Mouse (Mus musculus) E14TG2a.4 (cell line): ENCODE data around the gene Pex1.

ENCODE experiments used
- H3K27me3 ChIP-seq: 2 replicates; pipeline ENCODE4 v1.6.1; 2014; ENCODE audit warnings: low read length, control low read depth; ENCODE audit not compliant: insufficient read depth
- H3K36me3 ChIP-seq: 2 replicates; pipeline ENCODE4 v1.6.1; 2014; ENCODE audit warnings: low read length, control low read depth; ENCODE audit not compliant: insufficient read depth
- H3K4me1 ChIP-seq: replicated peaks from 2 replicates; pipeline ENCODE4 v1.6.1; 2014; ENCODE audit warnings: low read depth, low read length, control low read depth
- H3K4me3 ChIP-seq: replicated peaks from 2 replicates; pipeline ENCODE4 v1.5.1; 2014; ENCODE audit warnings: mild to moderate bottlenecking, low read length
- H3K9me3 ChIP-seq: 2 replicates; pipeline ENCODE4 v1.6.1; 2014; ENCODE audit warnings: low read length, control low read depth
- CTCF ChIP-seq: conservative IDR thresholded peaks from 2 replicates; pipeline ENCODE4 v1.5.1; 2014; ENCODE audit warnings: low read length
- NANOG ChIP-seq: IDR thresholded peaks from 2 replicates; pipeline ENCODE4 v1.6.1; 2014; ENCODE audit warnings: borderline replicate concordance, low read length, mixed read lengths
- POU5F1 ChIP-seq: IDR thresholded peaks from 2 replicates; pipeline ENCODE4 v1.6.1; 2014; ENCODE audit warnings: low read length, borderline replicate concordance

The Pex1 gene

DNA sequence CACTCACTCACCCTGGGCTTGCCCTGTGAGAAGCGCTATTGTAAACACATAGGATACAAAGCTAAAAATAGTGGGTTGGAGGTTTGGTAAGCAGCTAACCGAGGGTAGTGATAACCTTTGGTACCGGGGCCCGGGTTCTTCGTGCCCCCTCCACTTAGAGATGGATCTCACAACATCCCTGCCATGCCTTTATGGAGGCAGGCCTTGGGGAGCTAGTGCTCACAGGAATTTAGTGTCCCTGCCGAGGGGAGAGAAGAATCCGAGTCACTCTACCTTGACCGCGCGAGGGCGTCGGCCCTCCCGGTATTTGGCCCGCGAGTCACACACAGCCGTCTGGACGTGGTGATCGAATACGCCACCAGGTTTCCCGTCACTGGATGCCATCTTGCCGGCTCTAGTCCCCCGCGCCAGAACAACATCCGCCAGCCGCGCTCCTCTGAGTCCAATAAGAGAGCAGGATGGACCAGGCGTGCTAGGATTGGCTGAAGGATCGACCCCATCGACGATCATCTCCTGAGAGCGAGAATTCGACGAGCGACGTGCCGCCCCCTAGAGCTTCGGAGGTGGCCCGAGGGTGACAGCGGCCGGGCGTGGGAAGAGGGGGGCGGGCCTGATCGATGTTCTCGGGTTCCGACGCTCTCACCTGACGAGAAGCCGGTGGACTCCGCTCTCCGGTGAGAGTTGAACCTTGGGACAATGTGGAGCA lies at the start of gene Pex1:
Gene Pex1, plus strand, starts transcription at position 374 of the 706 bp plus-strand sequence.
- Histone ChIP-seq H3K4me3 (peak within 1 kb of the TSS; percentile 99), H3K27me3 (no peaks in the 10 kb centered on the region), H3K4me1 (peaks cover 22% of the 10 kb centered on the region), H3K36me3 (peaks cover 40% of the 10 kb centered on the region), H3K9me3 (no peaks in the 10 kb centered on the region)
- TF ChIP-seq POU5F1 (no peak), NANOG (no peak), CTCF (no peak)

DNA sequence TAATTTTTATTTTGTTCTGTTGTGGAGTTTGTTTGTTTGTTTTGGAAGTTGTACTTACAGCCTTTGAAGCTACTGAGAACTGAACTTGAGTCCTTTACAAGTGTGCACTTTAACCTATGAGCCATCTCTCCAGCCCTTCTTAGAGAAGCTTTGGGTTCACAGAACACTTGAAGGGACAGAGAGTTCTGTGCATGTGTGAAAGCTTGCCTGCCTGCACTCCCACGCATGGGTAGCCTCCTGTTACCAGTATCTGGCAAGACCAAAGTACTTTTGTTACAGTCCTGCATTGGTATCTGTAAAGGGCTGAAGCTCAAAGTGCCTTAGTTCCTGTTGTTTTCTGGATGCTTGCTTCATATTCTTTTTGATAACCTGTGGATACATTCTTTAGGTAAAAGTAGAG lies 49.6 kb upstream of the Pex1 start:
- no peaks in the 10 kb centered on the region for H3K9me3 ChIP-seq
- H3K36me3 ChIP-seq: peaks cover 22% of the 10 kb centered on the region
- 0 out of 2 replicates have a peak, but pooled peaks cover under 1% of the 10 kb centered on the region for H3K27me3 ChIP-seq
- no peak for TF ChIP-seq POU5F1
- TF ChIP-seq CTCF: no peak
- TF ChIP-seq NANOG: no peak
- peaks cover 27% of the 10 kb centered on the region for H3K4me1 ChIP-seq
- H3K4me3 ChIP-seq: no peak overlapping the region

- Histone ChIP-seq H3K27me3 (no peaks in the 10 kb centered on the region), H3K36me3 (peaks cover 33% of the 10 kb centered on the region), H3K9me3 (no peaks in the 10 kb centered on the region), H3K4me1 (0 out of 2 replicates have a peak, but pooled peaks cover 9% of the 10 kb centered on the region), H3K4me3 (no peak overlapping the region)
- TF ChIP-seq NANOG (no peak), POU5F1 (no peak), CTCF (no peak)
These were observed 44.4 kb upstream of the Pex1 start for GRCm38 (mm10) chr5:3551481-3551880.

GRCm38 (mm10) chr5:3554198-3554597 lies 41.7 kb upstream of the Pex1 start:
- Histone ChIP-seq H3K4me1 (no peaks in the 10 kb centered on the region), H3K4me3 (no peak overlapping the region), H3K27me3 (no peaks in the 10 kb centered on the region), H3K9me3 (no peaks in the 10 kb centered on the region), H3K36me3 (peaks cover 51% of the 10 kb centered on the region)
- no peak for TF ChIP-seq POU5F1
- no peak for TF ChIP-seq NANOG
- no peak for TF ChIP-seq CTCF

GRCm38 (mm10) chr5:3571266-3571665 lies 24.6 kb upstream of the Pex1 start, which contains the start of gene 1700109H08Rik:
Gene 1700109H08Rik, plus strand, starts transcription at chr5:3571566.
- Histone ChIP-seq H3K27me3 (no peaks in the 10 kb centered on the region), H3K36me3 (peaks cover 94% of the 10 kb centered on the region), H3K4me3 (no peak within 1 kb of the TSS), H3K9me3 (peaks cover 8% of the 10 kb centered on the region; the same call in 1 of the 2 replicates), H3K4me1 (peaks cover 2% of the 10 kb centered on the region; the same call in 1 of the 2 replicates)
- TF ChIP-seq CTCF (no peak), POU5F1 (no peak), NANOG (no peak)

DNA sequence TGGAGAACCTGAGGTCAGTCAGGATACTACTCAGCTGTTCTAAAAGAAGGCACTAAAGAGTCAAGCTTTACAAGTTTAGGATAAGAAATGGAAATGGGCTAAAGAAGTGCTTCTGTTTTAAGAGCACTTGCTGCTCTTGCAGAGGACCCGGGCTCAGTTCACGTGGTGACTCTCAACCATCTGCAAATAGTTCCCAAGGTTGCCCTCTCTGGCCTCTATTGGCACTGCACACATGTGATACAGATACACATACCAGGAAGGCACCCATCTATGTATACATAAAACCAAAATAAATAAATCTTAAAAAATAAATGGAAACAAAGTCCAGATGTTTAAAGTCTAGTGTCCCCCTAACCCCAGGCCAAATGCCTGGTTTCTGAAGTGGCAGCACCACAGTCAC lies 21.0 kb upstream of the Pex1 start:
- Histone ChIP-seq H3K27me3 (no peaks in the 10 kb centered on the region), H3K4me1 (peaks cover 37% of the 10 kb centered on the region), H3K36me3 (peaks cover 92% of the 10 kb centered on the region), H3K9me3 (peaks cover 8% of the 10 kb centered on the region; the same call in 1 of the 2 replicates), H3K4me3 (no peak overlapping the region)
- TF ChIP-seq NANOG: no peak
- no peak for TF ChIP-seq POU5F1
- 0 out of 2 replicates have a peak, but pooled peaks have one; percentile 8 for TF ChIP-seq CTCF

DNA sequence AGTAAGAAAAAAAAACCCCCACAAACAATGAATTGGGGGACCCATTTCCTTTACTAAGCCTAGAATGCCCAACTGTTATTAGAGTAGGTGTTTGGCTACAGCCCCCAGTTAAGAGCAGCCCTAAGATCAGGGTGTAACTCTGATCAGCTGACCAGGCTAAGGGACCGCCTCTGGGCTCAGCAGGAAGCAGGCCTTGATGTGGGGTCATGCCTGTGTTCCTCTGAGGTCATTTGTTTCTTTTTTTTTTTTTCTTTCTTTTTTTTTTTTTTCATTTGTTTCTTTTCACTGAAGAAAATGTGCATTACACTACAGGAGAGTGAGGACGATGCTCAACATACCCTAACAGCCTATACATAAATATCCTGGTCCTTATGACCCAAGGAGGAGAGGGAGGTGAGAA lies 17.9 kb upstream of the Pex1 start:
- peaks cover 93% of the 10 kb centered on the region for H3K36me3 ChIP-seq
- peaks cover 8% of the 10 kb centered on the region; the same call in 1 of the 2 replicates for H3K9me3 ChIP-seq
- no peak for TF ChIP-seq POU5F1
- no peak for TF ChIP-seq CTCF
- TF ChIP-seq NANOG: no peak
- peaks cover 42% of the 10 kb centered on the region for H3K4me1 ChIP-seq
- H3K27me3 ChIP-seq: no peaks in the 10 kb centered on the region
- peak overlapping the region; percentile 20; the same call in 1 of the 2 replicates for H3K4me3 ChIP-seq

DNA sequence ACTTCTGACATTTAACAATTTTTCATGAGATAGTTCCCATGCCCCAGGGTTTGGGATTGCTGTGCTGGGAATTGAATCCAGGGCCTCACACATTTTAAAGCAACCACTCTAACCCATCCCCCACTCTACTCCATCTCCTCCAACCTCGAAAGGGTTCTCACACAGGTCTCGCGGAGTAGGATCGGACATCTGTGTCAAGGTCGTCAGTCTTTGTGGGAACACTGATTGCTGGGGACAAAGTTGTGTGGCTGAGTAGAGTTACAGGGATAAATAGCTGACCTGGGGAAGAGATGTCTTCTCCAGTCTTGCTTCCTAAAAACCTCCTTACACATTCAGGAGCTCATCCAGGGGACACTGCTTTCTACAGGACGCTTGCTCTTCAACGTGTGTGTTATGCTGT lies 16.8 kb upstream of the Pex1 start:
- Histone ChIP-seq H3K4me3 (no peak overlapping the region), H3K4me1 (peaks cover 45% of the 10 kb centered on the region)
- TF ChIP-seq POU5F1 (no peak), NANOG (no peak; the same call in 1 of the 2 replicates), CTCF (no peak)

GRCm38 (mm10) chr5:3596399-3596766 lies 517 bp downstream of the Pex1 start, which contains the start of gene Rbm48:
Gene Rbm48, minus strand, starts transcription at chr5:3596585.
- H3K9me3 ChIP-seq: no peaks in the 10 kb centered on the region
- peaks cover 34% of the 10 kb centered on the region for H3K36me3 ChIP-seq
- no peaks in the 10 kb centered on the region for H3K27me3 ChIP-seq
- H3K4me1 ChIP-seq: peaks cover 22% of the 10 kb centered on the region
- peak within 1 kb of the TSS; percentile 99 for H3K4me3 ChIP-seq
- TF ChIP-seq POU5F1 (no peak), CTCF (peak; percentile 13)

More for the DNA sequence above, 16.8 kb upstream of the Pex1 start:
- Histone ChIP-seq H3K9me3 (peaks cover 4% of the 10 kb centered on the region; the same call in 1 of the 2 replicates), H3K36me3 (peaks cover 93% of the 10 kb centered on the region), H3K27me3 (no peaks in the 10 kb centered on the region)
